ENCODE assay signal across 15 mouse cellular contexts in the genomic region with DNA sequence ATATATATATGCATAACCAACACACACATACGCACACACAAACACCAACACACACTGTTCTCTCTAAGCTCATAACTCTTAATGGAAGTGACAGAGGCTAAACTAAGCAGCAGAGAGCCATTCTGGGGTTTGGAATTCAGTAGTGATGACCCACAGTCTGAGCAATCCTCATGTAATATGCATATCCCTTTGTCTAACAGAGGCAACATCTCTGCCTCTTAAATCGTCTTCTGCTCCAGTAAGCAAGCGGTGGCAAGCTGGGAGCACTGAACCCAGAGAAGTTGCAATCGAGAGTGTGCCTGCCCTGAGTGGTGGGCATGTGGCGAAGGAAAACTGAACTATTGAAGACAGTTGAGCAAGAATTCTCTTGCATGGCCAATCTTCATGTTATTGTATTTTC.
"Had no signal": no experiment of that assay in that cellular context is flagged by ENCODE, and none has a peak within 500 bp of the region (broad histone marks: within the 10 kb centered on the region; RNA-seq: fewer than 3 reads in every experiment).

No protein-coding gene starts in this region.

- H3K4me2 ChIP-seq: liver, embryonic 13.5 days; midbrain, embryonic 12.5 days; midbrain, embryonic 15.5 days; neural tube, embryonic 12.5 days; neural tube, embryonic 15.5 days had no signal

- H3K4me3 ChIP-seq: liver, embryonic 13.5 days; midbrain, embryonic 12.5 days; midbrain, embryonic 15.5 days; neural tube, embryonic 12.5 days; neural tube, embryonic 15.5 days had no signal

- ATAC-seq: intestine, postnatal 0 days; midbrain, embryonic 15.5 days had no signal

- DNase-seq: kidney, adult 2 months; kidney, postnatal 36 days; liver, embryonic 13.5 days; lung, adult 2 months; lung, postnatal 14 days; lung, postnatal 4 days; thymus, adult 2 months; thymus, postnatal 14 days; thymus, postnatal 4 days had no signal

- H3K36me3 ChIP-seq: liver, embryonic 13.5 days; midbrain, embryonic 12.5 days; midbrain, embryonic 15.5 days; neural tube, embryonic 12.5 days; neural tube, embryonic 15.5 days had no signal

- H3K27me3 ChIP-seq: liver, embryonic 13.5 days; midbrain, embryonic 12.5 days; midbrain, embryonic 15.5 days; neural tube, embryonic 12.5 days; neural tube, embryonic 15.5 days had no signal

- H3K27ac ChIP-seq: kidney, postnatal 0 days; liver, embryonic 13.5 days; midbrain, embryonic 12.5 days; midbrain, embryonic 15.5 days; neural tube, embryonic 12.5 days; neural tube, embryonic 15.5 days had no signal

- H3K9ac ChIP-seq: liver, embryonic 13.5 days; midbrain, embryonic 12.5 days; midbrain, embryonic 15.5 days; neural tube, embryonic 12.5 days; neural tube, embryonic 15.5 days had no signal

- H3K9me3 ChIP-seq: liver, embryonic 13.5 days; midbrain, embryonic 12.5 days; midbrain, embryonic 15.5 days; neural tube, embryonic 12.5 days; neural tube, embryonic 15.5 days had no signal

- H3K4me1 ChIP-seq: liver, embryonic 13.5 days; midbrain, embryonic 12.5 days; neural tube, embryonic 12.5 days; neural tube, embryonic 15.5 days had no signal
